Mouse (Mus musculus): ENCODE results near the gene C9orf72. TPM values are rescaled to one million over a fixed set of nuclear protein-coding genes. Genes with fewer than 3 reads are reported as not detected.

Gene C9orf72
- polyA plus RNA-seq (2015; fragmentation: Nextera tagmentation; extraction: Ambion mirVana), result 38.4 and 39.6 TPM in 2 replicates

GRCm38 (mm10) chr4:35225734-35226495 lies at the start of gene C9orf72:
Gene C9orf72 (minus strand): TSS chr4:35226175.

GRCm38 (mm10) chr4:35156751-35157611 lies 69.0 kb downstream of the C9orf72 start, which contains the start of gene Mob3b:
Gene Mob3b (minus strand): TSS chr4:35157484.

GRCm38 (mm10) chr4:35151756-35152155 lies 74.2 kb downstream of the C9orf72 start, which contains the start of gene Ifnk:
Gene Ifnk (plus strand): TSS chr4:35152056.

Other genes with a start within 250 kb of the C9orf72 start
- gene Ifnk, start 74.1 kb downstream of the C9orf72 start, polyA plus RNA-seq (2015; fragmentation: Nextera tagmentation; extraction: Ambion mirVana), result not detected in 2 replicates
- 3.3 and 5.4 TPM in 2 replicates for gene Mob3b, start 68.7 kb downstream of the C9orf72 start, polyA plus RNA-seq (2015; fragmentation: Nextera tagmentation; extraction: Ambion mirVana)